Mouse (Mus musculus) cerebellum, adult 9-11 months (tissue): ENCODE data around the gene Stum.

ENCODE experiments used
- DNase-seq: peaks from one replicate; pipeline ENCODE4 v3.0.0; 2022

The Stum gene

GRCm38 (mm10) chr1:180428101-180428712, 55.1 kb downstream of the Stum start:
- peak; percentile 49 for DNase-seq

- no peak for DNase-seq
Observed at GRCm38 (mm10) chr1:180427685-180428084, 55.6 kb downstream of the Stum start.

GRCm38 (mm10) chr1:180426405-180426804, 56.9 kb downstream of the Stum start:
- DNase-seq = no peak

- DNase-seq = no peak
Observed at GRCm38 (mm10) chr1:180423931-180424330, 59.4 kb downstream of the Stum start.

DNA sequence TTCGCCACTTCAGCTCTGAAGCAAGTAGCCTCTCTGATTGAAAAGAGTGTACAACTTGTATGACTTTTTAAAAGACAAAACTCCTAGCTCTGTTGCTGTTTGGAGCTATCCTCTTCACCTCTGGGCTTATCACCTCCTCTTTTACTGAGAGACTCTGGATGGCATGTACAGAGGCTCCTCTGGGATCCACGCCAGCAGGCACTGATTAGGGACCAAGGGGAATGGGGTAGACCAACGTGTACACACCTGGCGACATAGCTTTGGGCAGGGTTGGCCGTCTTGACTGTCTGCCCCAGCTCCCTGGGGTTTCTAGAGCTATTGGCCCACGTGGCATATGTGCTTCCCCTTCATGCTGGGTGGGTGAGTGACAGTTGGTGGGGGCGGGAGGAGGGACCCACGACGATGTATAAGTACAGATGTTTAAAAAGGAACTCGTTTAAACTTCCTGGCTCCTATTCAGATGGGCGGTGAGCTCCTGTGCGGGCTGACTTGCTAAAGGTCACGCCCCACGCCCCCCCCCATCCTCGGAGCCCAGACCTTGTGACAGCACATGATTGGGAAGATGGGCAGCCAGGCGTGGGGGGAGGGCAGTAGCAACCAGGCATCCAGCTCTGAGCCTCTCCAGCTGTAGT, 60.2 kb downstream of the Stum start:
- no peak for DNase-seq

GRCm38 (mm10) chr1:180422076-180422828, 61.1 kb downstream of the Stum start:
- peak; percentile 71 for DNase-seq

DNA sequence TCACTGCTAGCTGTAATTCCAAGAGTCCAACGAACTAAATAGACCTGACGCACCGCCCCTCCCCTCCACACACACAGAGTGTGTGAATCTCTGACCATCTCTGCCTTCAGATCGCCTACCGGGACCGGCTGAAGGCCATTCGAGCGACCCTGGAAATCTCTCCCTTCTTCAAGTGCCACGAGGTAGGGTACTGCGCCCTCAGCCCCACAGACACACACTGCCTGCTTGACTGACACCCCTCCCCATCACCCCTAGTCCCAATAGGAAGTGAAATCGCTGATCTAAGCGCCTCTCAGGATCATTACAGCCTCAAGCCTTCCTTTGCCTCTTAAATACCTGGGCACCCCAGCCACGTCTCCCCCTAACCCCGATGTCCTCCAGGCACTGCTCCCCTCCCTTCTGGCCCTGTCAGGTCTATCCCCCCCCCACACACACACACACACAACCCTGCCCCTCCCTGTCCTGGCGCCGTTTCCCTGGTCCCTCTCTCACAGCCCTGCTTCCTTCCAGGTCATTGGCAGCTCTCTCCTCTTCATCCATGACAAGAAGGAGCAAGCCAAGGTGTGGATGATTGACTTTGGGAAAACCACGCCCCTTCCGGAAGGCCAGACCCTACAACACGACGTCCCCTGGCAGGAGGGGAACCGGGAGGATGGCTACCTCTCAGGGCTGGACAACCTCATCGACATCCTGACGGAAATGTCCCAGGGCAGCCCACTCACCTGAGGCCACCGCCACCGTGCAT, 62.0 kb downstream of the Stum start:
- no peak for DNase-seq

DNA sequence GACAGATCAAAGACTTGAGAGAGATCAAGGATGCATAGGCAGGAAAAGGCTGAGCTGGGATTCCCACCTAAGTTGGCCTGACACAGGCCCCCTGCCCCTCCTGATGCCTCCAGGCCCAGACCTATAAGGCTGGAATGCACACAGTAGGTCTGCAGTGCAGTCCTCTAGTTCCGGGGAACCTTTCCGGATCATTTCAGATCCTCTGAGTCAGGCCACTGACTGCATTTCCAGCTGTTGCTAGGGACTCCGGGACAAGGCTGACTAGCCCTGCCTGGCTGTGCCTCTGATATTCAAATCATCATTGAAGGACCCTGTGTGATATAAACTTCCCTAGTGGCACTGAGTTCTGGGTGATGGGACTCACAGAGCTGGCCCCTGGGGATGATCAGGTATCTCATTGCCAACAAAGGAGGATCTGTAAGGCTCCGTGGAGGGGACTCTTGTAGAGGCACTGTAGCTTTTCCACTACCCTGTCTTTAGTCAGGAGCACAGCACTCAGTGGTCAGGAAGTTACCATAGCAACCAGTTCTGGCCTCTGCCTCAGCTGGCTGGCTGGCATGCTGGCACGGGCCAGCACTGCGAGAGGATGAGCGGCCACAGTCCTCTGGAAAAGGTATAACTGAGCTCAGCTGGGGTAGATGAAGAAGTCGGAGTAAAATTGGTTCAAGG, 62.7 kb downstream of the Stum start:
- DNase-seq = peak; percentile 62

GRCm38 (mm10) chr1:180419059-180419458, 64.2 kb downstream of the Stum start:
- no peak for DNase-seq

DNA sequence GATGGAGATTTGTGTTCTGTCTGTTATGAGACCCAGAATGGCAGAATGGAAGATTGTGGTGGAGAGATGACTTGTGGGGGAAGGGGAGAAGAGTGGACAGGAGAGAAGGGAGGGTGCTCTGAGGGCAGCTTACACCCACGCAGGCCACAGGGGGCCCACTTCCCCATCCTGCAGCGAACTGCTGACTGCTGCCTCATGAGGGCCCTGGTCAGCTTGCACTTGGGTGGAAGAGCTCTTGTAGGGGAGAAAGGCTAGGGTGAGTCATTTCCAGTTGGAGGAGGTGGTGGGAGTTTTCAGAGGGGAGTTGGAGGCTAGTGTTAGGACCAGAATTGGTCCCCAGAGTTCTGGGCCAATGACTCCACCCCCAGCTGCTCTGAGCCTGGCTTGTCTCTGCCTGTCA, 66.2 kb downstream of the Stum start:
- no peak for DNase-seq

DNA sequence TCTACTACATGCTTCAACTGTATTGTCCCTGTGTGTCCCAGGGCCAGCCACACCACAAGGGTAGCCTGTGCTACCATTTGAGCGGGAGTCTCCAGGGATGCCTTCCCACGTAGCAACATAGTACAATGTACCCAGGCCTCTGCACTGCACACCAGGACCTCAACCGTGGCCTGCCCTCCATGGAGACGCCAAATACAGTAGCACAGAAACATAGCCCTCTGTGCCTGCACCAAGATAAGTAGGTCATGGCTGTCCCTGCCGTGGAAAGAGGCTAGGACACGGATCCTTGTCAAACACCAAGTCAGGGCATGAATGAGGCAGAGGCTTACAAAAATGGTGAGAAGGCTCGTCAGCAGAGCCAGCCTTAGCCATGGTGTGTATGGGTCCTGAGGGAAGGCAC, 67.5 kb downstream of the Stum start:
- DNase-seq = no peak

- no peak for DNase-seq
Observed at GRCm38 (mm10) chr1:180415064-180415463, 68.2 kb downstream of the Stum start.

GRCm38 (mm10) chr1:180410306-180410705, 73.0 kb downstream of the Stum start:
- DNase-seq = no peak

GRCm38 (mm10) chr1:180409771-180410170, 73.5 kb downstream of the Stum start:
- no peak for DNase-seq

- DNase-seq = no peak
Observed at GRCm38 (mm10) chr1:180408832-180409231, 74.5 kb downstream of the Stum start.

DNA sequence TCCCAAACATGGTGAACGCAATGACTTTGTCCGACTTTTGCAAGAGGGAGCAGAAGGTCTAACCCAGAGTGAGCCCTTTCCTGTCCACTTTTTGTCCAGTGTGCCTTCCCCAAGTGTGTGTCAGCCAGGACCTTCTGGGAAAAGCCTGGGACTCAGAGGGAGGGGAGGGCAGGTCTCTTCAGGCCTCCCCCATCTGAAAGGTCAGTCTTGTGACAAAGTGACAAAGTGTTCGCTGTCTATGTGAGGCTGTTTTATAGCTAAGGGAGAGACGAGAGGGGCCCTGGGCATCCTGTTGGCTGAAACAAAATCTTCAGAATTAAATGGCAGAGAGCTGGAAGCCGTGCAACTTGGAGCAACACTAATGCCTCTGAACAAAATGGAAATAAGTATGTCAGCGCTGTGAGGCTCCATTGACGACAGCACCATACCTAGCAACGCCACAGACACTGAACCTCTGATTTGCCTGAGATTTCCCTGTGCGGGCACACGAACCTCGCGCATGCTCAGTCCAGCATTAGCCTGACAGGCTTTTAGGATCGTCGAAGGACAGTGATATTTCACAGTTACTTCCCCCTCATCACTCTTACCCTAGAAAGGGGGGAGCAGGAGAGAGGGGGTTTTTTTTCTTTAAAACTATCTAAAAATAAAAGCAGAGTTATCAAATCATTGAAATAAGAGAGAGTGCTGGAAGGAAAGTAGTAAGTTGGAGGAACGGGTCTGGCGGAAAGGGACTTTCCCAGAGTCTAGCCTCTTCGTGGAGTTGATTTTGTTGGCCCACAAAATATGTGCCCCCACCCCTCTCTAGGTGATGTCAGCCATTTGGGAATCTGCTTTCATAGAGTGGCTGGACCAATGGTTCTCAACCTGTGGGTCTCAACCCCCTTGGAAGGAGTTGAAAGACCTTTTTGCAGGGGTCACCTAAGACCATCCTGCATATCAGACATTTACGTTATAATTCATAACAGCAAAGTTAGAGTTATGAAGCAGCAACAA, 75.3 kb downstream of the Stum start:
- DNase-seq = no peak

DNA sequence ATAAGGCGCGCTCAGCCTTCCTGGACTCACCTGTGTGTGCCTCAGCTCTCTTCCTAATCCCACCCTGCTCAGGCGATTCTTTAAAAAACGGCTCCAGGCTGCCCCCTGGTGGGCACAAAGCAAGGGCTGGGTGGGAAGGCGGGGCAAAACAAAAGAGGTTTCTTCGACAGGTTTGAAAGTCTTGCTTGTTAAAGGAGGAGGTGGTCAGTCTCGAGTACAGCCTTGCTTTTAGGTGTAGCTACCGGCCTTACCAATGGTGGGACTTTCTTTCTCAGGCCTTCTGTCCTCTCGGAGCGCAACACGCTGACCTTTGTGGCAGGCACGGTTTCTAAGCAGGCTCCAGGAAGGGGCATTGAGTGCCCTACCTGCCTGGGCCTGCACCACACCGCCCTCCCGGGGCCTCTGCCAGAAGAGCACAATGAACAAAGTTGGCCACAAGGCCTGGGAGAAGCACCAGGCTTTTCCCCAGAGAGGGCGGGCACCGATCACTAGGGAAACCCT, 76.1 kb downstream of the Stum start:
- peak; percentile 55 for DNase-seq

DNA sequence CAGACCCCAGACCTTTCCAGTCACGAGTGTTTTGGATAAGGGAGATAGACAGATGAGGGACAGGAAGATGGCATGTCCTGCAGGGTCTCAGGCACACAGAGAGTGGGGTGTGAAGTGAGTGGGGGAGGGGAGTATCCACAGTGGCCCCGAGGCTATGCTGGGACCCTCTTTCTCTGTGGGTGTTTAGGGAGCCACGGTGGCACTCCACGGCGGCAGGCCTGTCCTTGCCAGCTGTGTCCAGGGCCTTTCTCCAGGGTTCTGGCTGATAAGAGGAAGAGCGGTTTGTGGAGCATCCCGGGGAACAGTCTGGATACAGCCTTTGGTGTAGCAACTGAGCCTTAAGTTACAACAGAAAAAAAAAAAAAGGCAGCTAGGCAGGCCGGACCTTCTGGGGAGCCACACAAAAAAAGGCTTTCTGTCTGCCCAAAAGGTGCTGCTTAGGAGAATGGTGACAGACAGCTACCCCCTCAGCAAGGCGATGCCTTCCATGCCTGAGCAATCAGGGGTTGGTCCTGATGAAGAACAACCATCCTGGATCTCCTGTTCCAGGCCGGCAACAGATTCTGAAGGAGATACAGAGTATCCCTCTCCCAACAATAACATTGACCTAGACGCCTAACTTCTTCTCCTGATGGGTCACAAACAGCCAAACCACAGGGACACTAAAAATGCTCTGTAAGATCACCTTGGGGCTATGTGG, 76.8 kb downstream of the Stum start:
- DNase-seq = no peak

- DNase-seq = no peak
Observed at GRCm38 (mm10) chr1:180405576-180406335, 77.5 kb downstream of the Stum start.

DNA sequence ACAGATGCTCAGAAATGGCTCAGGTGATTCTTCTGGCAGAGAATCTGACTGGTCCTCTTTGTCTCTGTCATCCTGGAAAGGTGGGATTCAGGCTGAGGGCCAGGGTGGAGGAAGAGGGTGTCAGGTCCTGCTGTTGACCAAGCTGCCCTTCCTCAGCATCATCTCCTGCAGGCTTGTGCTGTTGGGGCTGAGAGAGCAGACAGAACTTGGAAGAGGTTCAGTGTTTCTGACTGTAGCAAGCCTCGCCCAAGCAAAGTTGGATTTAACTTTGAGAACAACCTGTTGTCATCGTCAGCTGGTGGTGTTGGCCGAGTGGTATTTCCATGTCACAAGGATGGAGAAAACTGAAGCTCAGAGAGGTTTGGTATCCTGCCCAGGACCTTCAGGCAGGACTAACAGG, 78.6 kb downstream of the Stum start:
- DNase-seq = no peak
